Mouse (Mus musculus): ENCODE measurements around the gene Sh3d19. TPM values are rescaled to one million over a fixed set of nuclear protein-coding genes. Genes with fewer than 3 reads are reported as not detected.
"Not testable (repeated sequence)": the region's sequence is repeated elsewhere in the genome, so short reads cannot be mapped to it uniquely, and the experiment has no call there.

Gene Sh3d19
- total RNA-seq, 2 experiments from 2014 or later: 23.0 to 32.4 TPM

DNA sequence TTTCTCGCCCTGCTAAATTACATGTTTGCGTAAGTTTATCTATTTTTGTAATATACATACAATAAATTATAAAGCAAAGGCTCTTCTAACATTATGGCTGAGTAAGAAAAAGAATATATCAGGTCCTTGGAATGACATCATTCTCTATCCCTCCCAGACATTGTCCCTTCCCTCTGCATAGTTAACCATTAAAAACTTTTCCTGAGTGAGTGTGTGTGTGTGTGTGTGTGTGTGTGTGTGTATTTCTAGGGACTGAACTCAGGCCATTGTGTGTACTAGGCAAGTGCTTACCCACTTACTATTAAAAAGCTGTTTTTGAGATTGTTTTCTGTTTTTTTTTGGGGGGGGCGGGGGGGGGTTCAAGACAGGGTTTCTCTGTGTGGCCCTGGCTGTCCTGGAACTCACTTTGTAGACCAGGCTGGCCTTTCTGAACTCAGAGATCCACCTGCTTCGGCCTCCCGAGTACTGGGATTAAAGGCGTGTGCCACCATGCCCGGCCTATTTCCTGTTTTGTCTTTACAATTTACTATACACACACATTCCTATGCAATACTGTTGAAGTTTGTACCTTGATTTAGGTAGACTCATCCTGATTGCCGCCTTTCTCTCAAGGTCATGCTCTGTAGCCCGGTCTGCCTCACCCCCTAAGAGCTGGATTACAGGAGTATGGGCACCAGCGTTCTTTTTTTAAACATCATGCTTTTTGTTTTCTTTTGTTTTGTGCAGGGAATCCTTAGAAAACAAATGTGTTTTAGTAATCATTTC, 2.6 kb downstream of the Sh3d19 start:
- intact Hi-C loops (cut with DNase I): no loop called here
- DNase-seq: no peak

DNA sequence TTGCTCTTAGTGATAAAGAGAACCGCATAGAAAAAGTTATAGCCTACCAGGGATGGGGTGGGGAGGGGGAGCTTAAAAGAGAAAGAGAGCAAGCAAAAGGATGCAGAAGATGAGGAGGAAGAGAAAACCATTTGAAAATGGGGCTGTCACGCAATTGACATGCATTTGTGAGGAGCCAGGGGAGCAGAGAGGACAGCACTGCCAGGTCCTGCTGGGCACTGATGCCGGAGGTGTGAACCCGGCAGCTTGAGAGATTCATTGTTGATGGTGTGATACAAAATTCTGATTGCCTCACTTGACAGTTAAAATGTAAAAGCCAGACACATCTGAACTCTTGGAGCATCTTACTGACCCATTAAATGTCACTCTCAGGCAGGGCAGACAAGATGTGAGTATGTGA, 3.5 kb downstream of the Sh3d19 start:
- intact Hi-C loops (cut with DNase I): no loop called here
- no peak for DNase-seq

DNA sequence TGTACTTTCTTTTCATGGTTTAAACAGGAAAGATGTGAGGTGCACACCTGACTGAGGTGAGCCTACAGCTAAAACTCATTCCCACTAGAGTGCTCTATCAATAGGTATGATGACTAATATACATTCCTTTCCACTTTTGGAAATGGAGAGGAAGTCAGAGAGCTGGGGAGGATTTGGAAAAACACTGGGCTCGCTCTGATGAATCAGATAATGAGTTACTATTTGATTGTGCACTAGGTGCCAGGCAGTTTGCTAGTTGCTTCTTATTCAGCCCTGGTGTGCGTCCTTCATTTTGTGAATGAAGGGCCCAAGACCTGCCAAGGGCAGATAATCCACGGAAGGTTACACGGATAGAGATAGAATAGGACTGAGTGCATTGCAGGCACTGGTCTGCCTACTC, 9.1 kb downstream of the Sh3d19 start:
- intact Hi-C loops (cut with DNase I): no loop called here
- DNase-seq: no peak

DNA sequence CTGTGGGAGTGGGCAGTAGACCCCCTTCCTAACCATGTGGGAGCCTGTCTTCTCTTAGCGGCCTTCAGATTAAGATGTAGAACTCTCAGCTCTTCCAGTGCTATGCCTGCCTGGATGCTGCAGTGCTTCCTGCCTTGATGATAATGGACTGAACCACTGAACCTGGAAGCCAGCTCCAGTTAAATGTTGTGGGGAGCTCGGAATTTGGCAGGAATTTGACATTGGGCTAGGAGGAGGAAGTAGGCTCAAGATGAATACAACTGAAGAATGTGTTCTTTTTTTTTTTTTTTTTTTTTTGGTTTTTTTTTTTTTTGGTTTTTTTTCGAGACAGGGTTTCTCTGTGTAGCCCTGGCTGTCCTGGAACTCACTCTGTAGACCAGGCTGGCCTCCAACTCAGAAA, 10.9 kb downstream of the Sh3d19 start:
- intact Hi-C loops (cut with DNase I); DNase-seq: not testable (repeated sequence)

DNA sequence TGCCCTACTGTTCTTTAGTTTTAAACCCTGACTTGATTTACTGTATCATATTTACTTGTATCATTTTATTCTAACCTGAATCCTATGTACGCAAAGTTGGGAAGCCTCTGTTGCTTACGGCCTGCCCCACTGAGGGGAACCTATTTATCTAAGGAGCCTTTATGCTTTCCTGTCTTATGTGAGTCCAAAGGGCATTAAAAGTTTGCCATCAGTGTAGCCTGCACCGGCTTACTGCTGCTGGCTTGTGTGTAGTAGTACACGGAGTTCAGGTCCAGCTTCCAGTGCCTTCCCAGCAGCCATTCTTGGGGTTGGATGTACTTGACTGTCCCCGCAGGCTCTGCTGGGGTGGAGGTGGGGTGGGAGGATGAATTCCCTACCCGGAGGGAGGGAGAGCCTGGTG, 13.6 kb downstream of the Sh3d19 start:
- intact Hi-C loops (cut with DNase I): no loop called here

DNA sequence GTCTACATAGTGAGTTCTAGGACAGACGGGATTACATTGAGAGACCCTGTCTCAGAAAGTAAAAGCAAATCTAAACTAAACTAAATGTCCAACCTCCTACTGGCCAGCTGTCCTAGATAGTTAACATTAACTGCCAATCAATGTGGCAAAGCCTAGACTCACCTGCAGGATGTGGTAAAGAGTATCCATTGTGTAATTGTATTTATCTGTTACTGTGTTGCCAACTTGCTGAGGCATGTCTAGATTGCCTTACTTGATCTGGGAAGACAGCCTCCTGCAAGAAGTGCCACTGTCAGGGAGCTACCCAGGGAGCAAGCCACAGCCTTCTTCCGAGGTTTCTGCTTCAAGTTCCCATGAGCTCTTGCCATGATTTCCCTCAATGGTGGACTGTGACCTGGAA, 16.3 kb downstream of the Sh3d19 start:
- intact Hi-C loops (cut with DNase I): no loop called here
- DNase-seq: no peak

More for the DNA sequence above, 13.6 kb downstream of the Sh3d19 start:
- no peak for DNase-seq

DNA sequence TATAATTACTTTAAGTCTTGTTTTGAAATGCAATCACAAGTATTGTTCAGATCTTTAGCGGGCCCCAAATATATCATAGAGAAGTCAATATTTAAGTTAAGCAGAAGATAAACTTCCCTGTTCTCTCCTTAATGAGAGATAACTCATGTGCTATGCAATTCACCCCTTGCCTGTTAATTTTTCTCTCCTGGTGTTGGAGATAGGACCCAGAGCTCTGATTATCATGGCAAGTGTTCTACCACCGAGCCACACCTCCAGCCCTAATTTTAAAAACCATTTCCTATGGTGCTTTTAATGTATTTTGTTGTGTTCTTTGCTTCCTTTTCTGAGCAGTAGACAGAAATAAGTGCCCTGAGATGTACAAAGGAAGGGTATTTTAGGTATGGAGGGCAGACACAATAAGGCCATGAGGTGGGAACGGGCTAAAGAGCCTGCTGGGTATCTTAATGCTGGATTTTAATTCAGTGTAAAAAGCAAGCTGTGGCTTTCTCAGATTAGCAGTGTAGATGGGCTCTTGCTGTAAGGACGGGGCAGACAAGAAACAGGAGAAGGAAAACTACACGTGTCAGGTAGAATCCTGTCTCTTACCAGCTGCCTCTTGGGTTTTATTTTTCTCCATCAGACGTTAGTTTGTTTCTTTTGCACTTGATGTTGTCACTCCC, 20.4 kb downstream of the Sh3d19 start:
- no peak for DNase-seq
- intact Hi-C loops (cut with DNase I): no loop called here

DNA sequence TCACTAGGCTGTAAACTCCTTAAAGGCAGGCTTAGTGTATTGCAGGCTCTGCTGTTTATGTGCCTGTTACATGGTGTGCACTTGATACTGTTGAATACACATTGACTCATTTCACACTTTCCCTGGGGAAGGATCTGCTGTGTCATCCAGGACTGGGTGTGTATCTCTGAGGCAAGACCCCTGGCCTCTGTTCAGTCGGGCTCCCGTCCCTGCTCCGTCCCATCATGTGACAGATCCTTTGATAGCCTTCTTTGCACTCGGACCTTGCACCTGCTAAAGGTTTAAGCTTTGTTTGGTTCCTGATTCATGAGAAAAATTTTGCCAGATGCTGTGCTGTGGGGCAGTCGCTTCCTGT, 20.9 kb downstream of the Sh3d19 start:
- DNase-seq: no peak
- intact Hi-C loops (cut with DNase I): no loop called here

DNA sequence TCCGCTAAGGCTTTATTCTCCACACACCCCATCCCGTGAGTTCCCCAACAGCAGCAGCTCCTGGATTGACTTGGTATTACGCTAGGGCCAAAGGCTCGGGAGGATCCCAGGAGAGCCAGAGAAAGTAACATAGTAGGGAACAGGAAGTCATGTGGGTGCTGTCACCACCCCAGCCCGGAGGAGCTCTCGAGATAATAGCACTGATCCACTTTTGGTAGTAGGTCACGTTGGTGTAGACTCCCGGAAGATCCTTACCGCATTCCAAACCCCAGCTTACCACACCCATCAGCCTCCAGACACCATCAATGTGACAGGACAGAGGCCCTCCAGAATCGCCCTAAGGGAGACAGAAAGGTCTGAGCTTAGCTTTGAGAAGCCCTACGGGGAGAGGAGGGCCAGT, 22.8 kb downstream of the Sh3d19 start:
- peak; percentile 23 to 31 for DNase-seq
- intact Hi-C loops (cut with DNase I): no loop called here

DNA sequence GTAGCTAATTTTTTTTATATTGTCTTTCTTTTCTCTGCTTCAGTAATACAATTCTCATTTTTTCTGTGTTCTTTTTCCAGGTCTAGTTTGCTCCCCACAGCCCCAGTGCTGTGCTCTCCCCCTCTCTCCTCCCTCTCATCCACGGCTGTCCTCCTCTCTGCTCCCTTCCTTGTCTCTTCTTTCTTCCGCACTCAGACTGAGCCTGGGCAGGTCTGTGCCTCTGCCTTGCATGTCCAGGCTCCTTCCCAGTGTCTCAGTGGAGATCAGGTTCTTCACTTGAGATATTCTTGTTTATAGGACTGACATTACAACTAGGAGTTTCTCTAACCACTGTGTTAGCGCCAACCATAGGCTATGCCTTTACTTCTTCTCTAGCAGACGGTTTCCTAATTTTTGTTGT, 23.7 kb downstream of the Sh3d19 start:
- intact Hi-C loops (cut with DNase I): no loop called here
- DNase-seq: no peak

DNA sequence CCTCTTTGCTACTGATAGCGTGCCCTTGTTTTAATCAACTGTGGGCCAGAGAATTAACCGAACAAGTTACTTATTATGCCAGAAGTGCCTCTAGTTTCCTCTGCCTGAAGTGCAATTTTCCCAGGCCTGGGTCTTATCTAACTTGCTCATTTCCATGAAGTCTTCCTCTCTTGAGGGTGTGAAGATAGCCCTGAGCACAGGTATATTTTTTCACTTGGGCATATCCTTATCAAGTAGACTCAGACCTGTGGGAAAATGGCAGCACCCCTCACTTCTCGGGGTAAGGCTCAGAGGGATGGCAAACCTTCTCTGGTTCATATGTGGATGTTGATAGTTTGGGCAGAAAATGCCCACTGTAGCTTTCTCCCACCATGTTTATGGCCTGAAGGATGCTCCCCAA, 30.4 kb downstream of the Sh3d19 start:
- no peak for DNase-seq
- intact Hi-C loops (cut with DNase I): no loop called here

DNA sequence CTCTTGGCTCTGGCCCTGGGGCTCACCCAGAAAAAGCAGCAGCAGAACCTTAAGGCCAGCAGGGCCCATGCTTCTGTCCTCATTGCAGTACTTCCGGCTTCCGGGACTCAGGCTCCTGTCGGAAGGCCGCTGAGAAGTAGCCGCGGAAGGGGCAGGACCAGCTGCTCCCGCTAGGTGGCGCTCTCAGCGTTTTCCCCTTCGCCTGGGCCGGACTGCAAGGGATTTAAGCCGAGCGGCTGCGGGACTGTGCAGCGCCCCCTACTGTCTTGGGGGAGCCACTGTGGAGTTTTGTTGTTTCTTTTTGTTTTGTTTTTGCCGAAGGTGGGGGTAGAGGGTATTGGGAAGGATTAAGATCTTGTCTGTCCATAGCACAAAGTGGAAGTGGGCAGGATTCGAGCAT, 31.5 kb downstream of the Sh3d19 start, which contains the start of gene Prss48:
Gene Prss48 (minus strand): TSS at position 69 of the 400 bp plus-strand sequence.
- DNase-seq: peak in 1 of 2 experiments; percentile 7
- intact Hi-C loops (cut with DNase I): no loop called here

DNA sequence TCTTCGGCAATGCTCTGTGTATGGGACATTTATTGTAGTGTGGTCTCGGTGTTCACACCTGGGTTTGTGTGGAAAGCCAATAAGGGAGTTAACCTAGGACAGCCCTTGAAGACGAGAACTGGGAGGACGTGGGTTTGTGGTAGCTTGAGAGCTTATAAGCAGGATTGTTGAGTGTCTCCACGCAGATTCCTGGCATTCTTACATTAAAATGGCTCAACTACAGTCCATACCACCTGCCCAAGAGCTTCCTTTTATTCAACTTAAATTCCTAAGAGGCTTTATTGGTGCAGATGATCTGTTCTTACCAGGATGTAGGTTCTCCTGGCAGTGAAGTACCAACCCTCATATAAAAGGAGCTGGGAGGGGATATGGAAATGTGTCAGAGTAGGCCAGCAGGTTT, 32.0 kb downstream of the Sh3d19 start:
- no peak for DNase-seq
- intact Hi-C loops (cut with DNase I): no loop called here

DNA sequence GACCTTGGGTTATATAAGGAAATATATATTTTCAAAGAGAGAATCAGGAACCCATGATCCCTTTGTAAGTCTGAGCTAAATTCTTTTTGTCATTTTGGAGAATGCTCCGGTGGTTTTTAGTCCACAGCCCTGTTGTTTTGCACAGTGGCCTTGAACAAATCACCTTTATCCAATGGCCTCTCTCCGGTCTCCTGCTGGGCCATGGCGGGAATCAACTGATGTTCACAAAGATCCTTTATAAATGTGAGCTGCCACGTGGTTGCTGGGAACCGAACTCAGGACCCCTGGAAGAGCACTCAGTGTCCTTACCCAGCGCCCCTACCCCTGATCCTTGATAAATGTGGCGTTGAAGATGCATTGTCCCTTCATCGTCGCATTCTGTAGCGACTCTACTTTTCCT, 33.8 kb downstream of the Sh3d19 start:
- DNase-seq: no peak
- intact Hi-C loops (cut with DNase I): no loop called here

DNA sequence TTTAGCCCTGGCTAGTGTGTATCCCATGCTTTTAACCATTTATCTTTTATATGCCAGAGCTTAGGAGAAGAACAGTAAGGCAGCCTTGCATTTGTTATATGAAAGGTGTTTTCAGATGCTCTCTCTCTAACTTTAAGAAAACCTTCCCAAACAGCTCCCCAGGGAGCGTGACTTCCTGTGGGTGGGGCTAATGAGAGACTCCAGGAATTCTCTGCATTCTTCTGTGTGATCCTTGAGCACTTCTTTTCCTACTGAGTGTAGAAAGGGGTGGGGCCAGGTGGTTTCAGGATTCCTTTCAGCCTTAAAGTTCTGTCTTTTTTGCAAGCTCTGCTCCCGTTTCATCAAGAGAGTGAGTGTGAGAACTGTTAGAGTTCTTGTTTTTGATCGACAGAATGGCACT, 39.7 kb downstream of the Sh3d19 start:
- intact Hi-C loops (cut with DNase I): no loop called here
- DNase-seq: no peak

DNA sequence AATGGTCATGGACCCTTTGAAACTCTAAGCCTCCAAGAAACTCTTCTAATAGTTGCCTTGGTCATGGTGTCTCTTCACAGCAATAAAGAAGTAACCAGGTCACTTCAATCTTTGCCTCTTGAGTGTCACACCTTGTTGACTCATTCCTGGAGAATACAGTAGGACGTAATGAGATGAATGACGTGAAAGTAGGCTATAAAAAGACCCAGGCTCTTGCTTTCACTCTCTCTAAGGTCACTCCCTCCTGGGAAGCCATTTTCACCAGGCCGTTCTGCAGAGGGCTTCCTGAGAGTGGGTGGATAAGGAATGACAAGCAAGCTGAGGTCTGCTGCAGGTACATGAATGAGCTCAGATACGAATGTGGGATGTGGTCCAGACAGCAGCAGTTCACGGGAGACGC, 40.5 kb downstream of the Sh3d19 start:
- no peak for DNase-seq
- intact Hi-C loops (cut with DNase I): no loop called here

DNA sequence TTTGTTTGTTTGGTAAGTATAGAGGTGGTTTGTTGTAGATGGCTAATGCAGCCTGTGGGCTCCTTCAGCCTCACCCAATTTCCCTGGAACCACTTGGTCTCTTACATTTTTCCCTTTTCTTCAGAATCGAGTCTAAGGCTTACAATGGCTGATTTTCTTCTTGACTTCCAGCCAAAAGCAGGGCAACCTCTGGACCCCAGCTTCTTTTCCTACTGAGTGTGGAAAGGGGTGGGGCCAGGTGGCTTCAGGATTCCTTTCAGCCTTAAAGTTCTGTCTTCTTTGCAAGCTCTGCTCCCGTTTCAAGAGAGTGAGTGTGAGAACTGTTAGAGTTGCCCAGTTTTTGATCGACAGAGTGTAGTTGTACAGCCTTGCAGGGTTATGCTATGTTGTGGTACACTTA, 40.9 kb downstream of the Sh3d19 start:
- intact Hi-C loops (cut with DNase I): no loop called here
- no peak for DNase-seq

DNA sequence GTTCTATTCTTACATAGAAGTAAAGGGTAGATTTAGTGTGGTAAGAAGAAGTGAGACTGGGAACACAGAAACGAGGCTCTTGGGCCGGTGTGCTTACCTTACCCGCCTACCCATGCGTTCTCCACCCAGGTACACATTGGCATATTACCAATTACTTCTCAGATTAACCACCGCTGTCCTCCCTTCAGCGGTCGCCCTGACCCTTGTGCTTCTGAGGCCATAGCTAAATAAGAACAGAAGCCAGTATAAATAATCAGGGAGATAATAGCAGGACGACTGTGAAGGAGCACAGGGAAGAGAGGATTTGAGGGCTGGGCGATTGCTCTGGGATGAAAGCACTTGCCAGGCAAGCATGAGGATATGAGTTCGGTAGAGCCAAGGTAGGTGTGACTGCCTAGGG, 42.9 kb downstream of the Sh3d19 start:
- intact Hi-C loops (cut with DNase I): no loop called here
- no peak for DNase-seq

DNA sequence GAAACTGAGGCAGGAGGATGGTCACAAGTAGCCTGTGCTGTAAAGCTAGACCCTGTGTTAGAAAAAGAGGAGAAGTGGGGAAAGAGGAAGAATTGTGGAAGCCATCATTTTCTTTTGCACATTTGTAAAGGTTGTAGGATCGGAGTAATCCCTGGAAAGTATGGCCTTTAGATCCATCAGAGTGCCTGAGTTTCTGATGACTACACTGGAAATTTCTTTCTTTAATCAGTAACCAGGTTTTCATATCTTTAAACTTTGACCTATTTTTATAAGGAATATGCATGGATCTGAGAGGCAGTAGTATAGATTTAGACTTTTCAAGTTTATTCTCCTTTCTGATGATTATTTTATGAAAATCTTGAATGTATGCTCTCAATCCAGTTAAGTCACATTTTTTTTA, 46.1 kb downstream of the Sh3d19 start:
- no peak for DNase-seq
- intact Hi-C loops (cut with DNase I): no loop called here

DNA sequence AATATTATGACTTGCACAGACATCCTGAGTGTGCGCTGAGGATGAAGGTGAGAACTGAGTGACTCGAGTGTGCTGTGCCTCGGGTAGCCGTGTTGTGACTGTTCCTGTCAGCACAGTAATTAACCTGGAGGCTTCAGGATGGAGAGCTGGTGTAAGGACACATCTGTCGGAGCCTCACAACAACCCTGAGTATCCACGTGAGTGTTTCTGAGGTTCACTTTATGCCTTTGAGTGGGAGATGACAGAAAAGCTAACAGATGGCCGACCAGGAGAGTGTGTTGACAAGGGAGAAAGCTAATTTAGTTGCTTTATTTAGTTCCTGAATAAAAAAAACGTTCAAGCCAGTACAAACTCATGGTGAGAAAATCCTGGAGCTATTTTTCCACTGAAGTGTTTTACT, 46.6 kb downstream of the Sh3d19 start:
- DNase-seq: no peak
- intact Hi-C loops (cut with DNase I): no loop called here

DNA sequence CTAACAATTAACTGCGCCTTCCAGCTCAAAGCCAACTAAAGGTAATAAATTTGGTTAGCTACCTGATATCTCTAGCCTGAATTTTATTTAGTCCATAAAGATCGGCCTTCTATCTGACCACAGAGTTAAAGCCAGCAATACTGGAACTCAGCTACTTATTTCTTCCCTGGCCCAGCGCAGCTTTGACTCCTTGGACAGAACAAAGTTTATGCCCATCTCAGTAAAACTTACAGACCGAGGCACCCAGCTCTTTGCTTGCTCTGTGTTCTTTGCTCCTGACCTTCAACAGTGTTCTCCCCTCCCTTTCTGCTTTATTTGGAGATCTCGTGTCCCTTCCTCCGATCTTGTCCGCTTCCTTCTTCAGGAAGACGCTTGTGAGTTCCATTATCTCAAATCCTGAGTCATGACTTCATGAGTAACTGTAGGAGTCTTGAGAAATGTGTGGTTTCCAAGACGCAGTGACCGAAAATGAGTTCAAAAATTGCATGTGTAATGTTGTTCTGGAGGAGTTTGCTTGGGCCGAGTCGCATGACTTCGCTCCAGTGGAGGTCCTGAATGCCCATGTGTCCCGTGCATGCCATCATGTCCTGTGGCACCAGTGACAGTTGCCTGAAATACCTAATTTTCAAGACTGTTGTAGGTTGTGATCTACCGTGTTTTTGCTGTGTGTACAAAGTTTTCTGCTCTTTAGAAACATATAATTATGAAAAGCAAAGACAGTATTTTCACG, 50.2 kb downstream of the Sh3d19 start:
- intact Hi-C loops (cut with DNase I): no loop called here
- DNase-seq: no peak

DNA sequence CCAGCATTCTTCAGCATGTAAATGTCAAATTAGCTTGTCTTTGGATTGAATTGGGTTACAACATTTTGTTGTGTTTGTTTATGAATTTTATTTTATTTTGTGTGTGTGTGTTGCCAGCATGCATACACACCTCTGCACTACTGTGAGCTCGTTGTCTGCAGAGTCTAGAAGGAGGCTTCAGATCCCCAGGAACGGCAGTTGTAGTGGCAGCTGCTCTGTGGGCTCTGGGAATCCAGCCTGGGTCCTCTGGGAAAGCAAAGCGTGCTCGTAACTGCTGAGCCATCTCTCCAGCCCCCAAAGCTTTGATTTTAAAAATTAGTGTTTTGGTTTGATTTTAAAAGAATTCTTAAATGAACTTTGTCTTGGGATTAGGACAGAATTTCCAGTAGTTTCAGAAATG, 50.7 kb downstream of the Sh3d19 start:
- intact Hi-C loops (cut with DNase I): no loop called here

More for the DNA sequence above, 50.7 kb downstream of the Sh3d19 start:
- no peak for DNase-seq
